Mouse (Mus musculus) kidney, adult 2 months (tissue): ENCODE data around the gene Myo6.

Experiments used
- CTCF ChIP-seq: fragments of 200-500 bp; conservative IDR thresholded peaks from 2 replicates; pipeline ENCODE4 v1.5.1; 2011; ENCODE audit warnings: low read depth, mild to moderate bottlenecking, control low read depth, low read length, moderate library complexity, mixed read lengths; ENCODE audit not compliant: insufficient read depth, insufficient read length
- POLR2A ChIP-seq: fragments of 200-500 bp; IDR thresholded peaks from one replicate; pipeline ENCODE4 v1.6.1; 2011; ENCODE audit warnings: low read depth, low read length, control low read depth

DNA sequence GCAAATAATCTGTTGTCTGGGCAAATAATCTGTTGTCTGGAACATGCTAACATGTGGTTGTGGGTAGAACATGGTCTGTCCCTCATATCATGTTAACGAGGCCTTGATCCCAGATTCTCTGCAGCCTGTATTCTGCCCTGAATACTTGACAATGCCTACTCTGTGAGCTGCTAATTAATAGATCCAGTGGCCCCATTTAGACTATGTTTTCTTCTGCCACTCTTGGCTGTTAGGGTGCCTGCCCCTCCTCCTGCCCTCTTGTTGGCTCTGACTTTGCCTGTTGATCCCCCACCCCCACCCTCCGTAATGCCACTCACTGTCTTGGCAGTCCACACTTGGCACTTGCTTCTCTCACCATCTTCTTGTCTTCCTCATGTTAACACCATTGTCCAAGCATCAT, 13.8 kb downstream of the Myo6 start:
- TF ChIP-seq CTCF: no peak
- no peak for TF ChIP-seq POLR2A
